Mouse (Mus musculus) liver, adult 2 months (tissue): ENCODE measurements around the gene Lars2. TPM values are rescaled to one million over a fixed set of nuclear protein-coding genes. Genes with fewer than 3 reads are reported as not detected.

Experiments
- DNase-seq: peaks from one replicate; pipeline ENCODE4 v3.0.0-alpha.2; 2011; ENCODE audit warnings: low read depth, low spot score; ENCODE audit errors: extremely low read depth
- H3K27ac ChIP-seq: fragments of 200-500 bp; replicated peaks from 2 replicates; pipeline ENCODE4 v1.5.1; 2012; ENCODE audit warnings: low read depth, mild to moderate bottlenecking, control low read depth, inconsistent platforms, low read length; ENCODE audit not compliant: insufficient read depth
- H3K27me3 ChIP-seq: fragments of 200-500 bp; 2 replicates; pipeline ENCODE4 v1.6.1; 2012; ENCODE audit warnings: mild to moderate bottlenecking, moderate library complexity, low read length, inconsistent platforms; ENCODE audit not compliant: control insufficient read depth, insufficient read depth
- H3K36me3 ChIP-seq: fragments of 200-500 bp; 2 replicates; pipeline ENCODE4 v1.6.1; 2012; ENCODE audit warnings: low read length, inconsistent platforms; ENCODE audit not compliant: control insufficient read depth, insufficient read depth
- H3K4me1 ChIP-seq: fragments of 200-500 bp; 2 replicates; pipeline ENCODE4 v1.6.1; 2011; ENCODE audit warnings: low read length; ENCODE audit not compliant: control insufficient read depth, insufficient read depth
- H3K4me3 ChIP-seq: fragments of 200-500 bp; 2 replicates; pipeline ENCODE4 v1.5.1; 2011; ENCODE audit warnings: low read depth, mild to moderate bottlenecking, control low read depth, low read length, moderate library complexity; ENCODE audit not compliant: insufficient read depth
- H3K79me2 ChIP-seq: fragments of 200-500 bp; 2 replicates; pipeline ENCODE4 v1.6.1; 2012; ENCODE audit warnings: inconsistent platforms, mild to moderate bottlenecking, low read length, moderate library complexity; ENCODE audit not compliant: control insufficient read depth, insufficient read depth
- H3K9ac ChIP-seq: fragments of 200-500 bp; 2 replicates; pipeline ENCODE4 v1.6.1; 2012; ENCODE audit warnings: low read depth, mild to moderate bottlenecking, control low read depth, inconsistent platforms, low read length
- CTCF ChIP-seq: fragments of 200-500 bp; IDR thresholded peaks from 2 replicates; pipeline ENCODE4 v1.5.1; 2011; ENCODE audit warnings: low read depth, low read length, control low read depth
- POLR2A ChIP-seq: fragments of 200-500 bp; IDR thresholded peaks from 2 replicates; pipeline ENCODE4 v1.6.1; 2011; ENCODE audit warnings: low read length, control low read depth; ENCODE audit not compliant: insufficient read depth; ENCODE audit errors: extremely low read depth
- WGBS: fragments of 180-500 bp; shearing (Covaris S2); methylation state at CpG from one replicate; pipeline ENCODE4 v1.1.7; 2018; 5-methylcytosine and 5-hydroxymethylcytosine counted together
- polyA plus RNA-seq: library from polyadenylated mRNA; depleted of rRNA; stranded (reverse); fragments of >200 nt; gene quantifications from 2 replicates; pipeline ENCODE4 v1.2.3, GENCODE M21; 2012
- total RNA-seq: library from RNA; depleted of rRNA; stranded (reverse); fragments of >200 nt; gene quantifications from 2 replicates; pipeline ENCODE4 v1.2.3, GENCODE M21; 2014

Lars2 gene
- total and polyA plus RNA-seq, 2 experiments, result 24.1 to 482 TPM

DNA sequence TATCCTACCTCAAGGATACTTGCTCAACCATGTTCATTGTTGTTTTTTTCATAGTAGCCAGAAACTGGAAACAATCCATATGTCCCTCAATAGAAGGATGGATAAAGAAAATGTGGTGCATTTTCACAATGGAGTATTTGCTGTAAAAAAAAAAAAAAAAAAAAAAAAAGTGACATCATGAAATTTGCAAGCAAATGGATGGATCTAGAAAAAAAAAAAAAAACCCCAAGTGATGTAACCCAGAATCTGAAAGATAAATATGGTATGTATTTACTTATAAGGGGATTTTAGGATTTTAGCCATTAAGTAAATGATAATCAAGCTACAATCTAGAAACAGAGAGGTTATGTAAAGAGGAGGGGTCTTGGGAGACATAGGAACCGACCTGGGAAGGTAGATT lies 1.4 kb upstream of the Lars2 start:
- 80% methylated on average over 1 of the region's 1 CpGs for WGBS
- H3K27ac ChIP-seq, result no peak overlapping the region
- DNase-seq, result no peak

DNA sequence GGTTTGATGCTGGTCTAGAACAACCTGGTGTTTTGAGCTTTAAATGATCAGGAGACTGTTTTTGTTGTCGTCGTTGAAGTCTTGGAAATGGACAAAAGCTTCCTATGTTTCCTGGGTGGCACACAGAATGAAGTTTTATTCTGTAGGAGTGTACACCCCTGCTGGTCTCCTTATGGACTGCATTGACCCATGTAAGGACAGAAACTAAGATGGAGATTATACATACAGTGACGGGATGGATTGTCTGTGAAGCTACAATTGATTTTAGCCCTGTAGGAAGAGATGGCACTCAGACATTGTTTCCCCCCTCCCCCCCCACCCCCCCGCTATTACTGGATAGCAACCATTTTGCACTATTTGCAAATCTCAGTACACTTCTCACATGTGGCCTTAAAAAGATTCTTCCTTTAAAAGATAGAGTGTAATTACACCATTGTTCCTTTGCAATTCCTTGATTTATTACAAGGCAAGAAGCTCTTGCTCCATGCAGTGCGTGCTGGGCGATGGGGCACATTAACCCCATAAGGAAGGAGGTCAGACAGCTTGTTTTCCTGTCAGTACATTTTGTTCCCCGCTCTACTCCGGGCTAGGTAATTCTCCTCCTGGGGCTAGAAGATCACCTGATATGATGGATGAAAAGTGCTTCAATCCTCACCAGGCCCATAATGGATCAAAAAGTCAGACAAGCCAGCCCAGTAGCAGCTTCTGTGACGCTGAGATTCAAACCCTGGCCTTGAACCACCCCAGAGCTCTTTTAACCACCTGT lies 602 bp upstream of the Lars2 start:
- no peak overlapping the region for H3K27ac ChIP-seq
- no peaks in the 10 kb centered on the region for H3K79me2 ChIP-seq
- H3K9ac ChIP-seq, result no peak overlapping the region
- peak overlapping the region; percentile 96; the same call in 1 of the 2 replicates for H3K4me3 ChIP-seq
- H3K27me3 ChIP-seq, result no peaks in the 10 kb centered on the region
- TF ChIP-seq CTCF (no peak), POLR2A (no peak)
- no peaks in the 10 kb centered on the region; the same call in none of the 2 replicates for H3K4me1 ChIP-seq
- H3K36me3 ChIP-seq, result no peaks in the 10 kb centered on the region
- no peak for DNase-seq
- 42% methylated on average over 9 of the region's 9 CpGs for WGBS

More for the DNA sequence above, 1.4 kb upstream of the Lars2 start:
- no peaks in the 10 kb centered on the region for H3K79me2 ChIP-seq
- H3K9ac ChIP-seq, result no peak overlapping the region
- no peaks in the 10 kb centered on the region for H3K27me3 ChIP-seq
- no peak overlapping the region for H3K4me3 ChIP-seq
- TF ChIP-seq CTCF (no peak), POLR2A (no peak)
- H3K4me1 ChIP-seq, result no peaks in the 10 kb centered on the region; the same call in none of the 2 replicates
- H3K36me3 ChIP-seq, result no peaks in the 10 kb centered on the region

DNA sequence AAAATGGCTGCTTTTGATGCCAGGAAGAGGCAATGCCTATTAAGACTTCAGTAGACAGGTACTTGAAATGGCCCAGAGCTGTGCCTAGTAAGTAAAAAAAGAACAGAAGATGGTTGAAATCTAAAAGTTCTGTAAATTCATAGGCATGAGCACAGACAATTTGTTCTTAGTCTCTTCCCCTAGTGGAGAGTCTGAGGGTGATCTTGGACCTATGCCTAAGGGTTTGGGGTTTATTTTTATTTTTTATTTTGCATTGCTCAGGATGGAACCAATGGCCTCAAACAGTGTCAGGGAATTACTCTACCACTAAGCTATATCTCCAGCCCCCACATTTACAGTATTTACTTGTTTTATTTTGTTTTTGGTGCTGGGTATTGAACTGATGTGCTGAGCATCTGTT lies 909 bp downstream of the Lars2 start:
- TF ChIP-seq POLR2A, result no peak
- TF ChIP-seq CTCF, result 0 out of 2 replicates have a peak, but pooled peaks have one; percentile 0
- H3K9ac ChIP-seq, result no peak overlapping the region
- no peak overlapping the region for H3K4me3 ChIP-seq

DNA sequence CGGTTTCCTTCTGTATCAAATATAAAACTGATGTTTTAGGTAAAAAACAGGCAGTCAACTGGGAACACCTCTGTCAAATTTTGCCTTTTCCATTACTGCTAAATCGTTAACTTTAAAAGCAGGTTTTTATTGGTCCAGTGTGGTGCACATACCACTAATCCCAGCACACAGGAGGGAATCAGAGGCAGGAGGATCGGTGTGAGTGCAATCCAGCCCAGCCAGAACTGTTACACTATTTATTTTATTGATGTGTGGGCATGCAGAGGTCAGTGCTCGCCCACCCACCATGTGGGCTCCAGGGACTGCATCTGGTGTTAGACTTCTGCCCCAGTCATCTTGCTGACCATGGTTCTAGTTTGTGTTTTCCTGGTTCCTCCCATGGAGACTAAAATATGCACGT lies 15.7 kb downstream of the Lars2 start:
- Histone ChIP-seq H3K9ac (no peak overlapping the region), H3K27me3 (no peaks in the 10 kb centered on the region), H3K4me3 (no peak overlapping the region), H3K27ac (no peak overlapping the region), H3K79me2 (no peaks in the 10 kb centered on the region), H3K36me3 (peaks cover 9% of the 10 kb centered on the region), H3K4me1 (no peaks in the 10 kb centered on the region)
- no peak for DNase-seq
- no peak for TF ChIP-seq CTCF
- TF ChIP-seq POLR2A, result no peak
- WGBS, result 69% methylated on average over 5 of the region's 5 CpGs

More for the DNA sequence above, 909 bp downstream of the Lars2 start:
- Histone ChIP-seq H3K27ac (no peak overlapping the region), H3K27me3 (no peaks in the 10 kb centered on the region), H3K79me2 (no peaks in the 10 kb centered on the region), H3K36me3 (peaks cover 7% of the 10 kb centered on the region; the same call in 1 of the 2 replicates), H3K4me1 (no peaks in the 10 kb centered on the region; the same call in none of the 2 replicates)
- DNase-seq, result no peak

DNA sequence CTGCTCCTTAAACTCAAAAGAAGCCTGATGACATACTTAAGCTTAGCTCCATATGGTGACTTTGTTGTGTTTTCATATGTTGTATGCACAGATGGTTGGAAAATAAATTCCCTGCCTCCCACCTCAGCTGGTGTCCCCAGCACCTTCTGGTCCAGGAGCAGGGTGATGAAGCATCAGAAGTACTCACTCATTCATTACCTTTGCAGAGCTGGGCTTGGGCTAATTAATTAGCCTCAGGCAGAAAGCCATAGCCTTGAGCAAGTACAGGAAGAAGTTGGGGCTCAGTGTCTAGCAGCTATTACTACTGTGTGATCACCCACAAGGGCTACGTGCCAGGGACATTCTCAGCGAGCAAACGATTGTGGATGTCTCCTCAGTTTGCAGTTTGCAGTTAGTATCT lies 18.0 kb downstream of the Lars2 start:
- peaks cover 13% of the 10 kb centered on the region for H3K36me3 ChIP-seq
- WGBS, result 77% methylated on average over 3 of the region's 3 CpGs

More for the DNA sequence above, 18.0 kb downstream of the Lars2 start:
- Histone ChIP-seq H3K4me1 (no peaks in the 10 kb centered on the region), H3K9ac (no peak overlapping the region), H3K79me2 (no peaks in the 10 kb centered on the region), H3K27ac (no peak overlapping the region), H3K27me3 (no peaks in the 10 kb centered on the region), H3K4me3 (no peak overlapping the region)
- TF ChIP-seq CTCF (no peak), POLR2A (no peak)
- no peak for DNase-seq
